Mouse (Mus musculus): ENCODE measurements around the gene Fam8a1. TPM values are rescaled to one million over a fixed set of nuclear protein-coding genes. Genes with fewer than 3 reads are reported as not detected.

Fam8a1 gene
- total RNA-seq, 2 experiments from 2014 or later = 48.1 to 48.9 TPM

Other genes starting within 250 kb of the Fam8a1 start
- gene Cap2, start 167.7 kb upstream of the Fam8a1 start, total RNA-seq (2021) = 10 to 100 TPM in 1 of 2 experiments, 1 to 10 TPM in 1; 3.5 to 10.8 TPM
- 10 to 100 TPM; 73.6 to 85.3 TPM for gene Nup153, start 58.4 kb downstream of the Fam8a1 start, total RNA-seq (2021)

Measured in adrenal gland, postnatal 4 days (tissue).